Mouse (Mus musculus) urinary bladder, postnatal 14 days (tissue): ENCODE data around the gene Gm9508.
"Not testable (repeated sequence)": the region's sequence is repeated elsewhere in the genome, so short reads cannot be mapped to it uniquely, and the experiment has no call there.

Source experiments
- DNase-seq: peaks from one replicate; pipeline ENCODE4 v3.0.0; 2021; ENCODE audit warnings: low spot score

The Gm9508 gene

DNA sequence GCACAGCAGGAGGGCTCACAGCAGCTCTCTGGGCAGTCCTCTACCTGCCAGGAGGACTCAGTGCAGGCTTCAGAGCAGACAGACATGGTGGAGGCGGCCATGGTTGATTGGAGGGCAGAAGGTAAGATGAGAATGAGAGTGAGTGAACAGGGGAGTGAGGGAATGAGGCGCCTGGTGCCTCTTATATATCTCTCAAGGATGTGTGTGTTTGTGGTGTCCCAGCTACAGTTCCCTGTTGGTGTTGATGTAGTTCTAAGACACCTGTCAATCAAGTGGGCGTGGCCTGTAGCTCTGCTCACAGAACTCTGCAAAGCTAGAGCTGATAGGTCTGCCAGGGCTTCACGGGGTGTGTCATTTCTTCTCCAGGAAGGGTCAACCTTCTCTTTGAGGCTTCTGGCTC is at the start of gene Gm9508:
Gene Gm9508, minus strand, starts transcription at position 101 of the 400 bp plus-strand sequence.
- DNase-seq = no peak

DNA sequence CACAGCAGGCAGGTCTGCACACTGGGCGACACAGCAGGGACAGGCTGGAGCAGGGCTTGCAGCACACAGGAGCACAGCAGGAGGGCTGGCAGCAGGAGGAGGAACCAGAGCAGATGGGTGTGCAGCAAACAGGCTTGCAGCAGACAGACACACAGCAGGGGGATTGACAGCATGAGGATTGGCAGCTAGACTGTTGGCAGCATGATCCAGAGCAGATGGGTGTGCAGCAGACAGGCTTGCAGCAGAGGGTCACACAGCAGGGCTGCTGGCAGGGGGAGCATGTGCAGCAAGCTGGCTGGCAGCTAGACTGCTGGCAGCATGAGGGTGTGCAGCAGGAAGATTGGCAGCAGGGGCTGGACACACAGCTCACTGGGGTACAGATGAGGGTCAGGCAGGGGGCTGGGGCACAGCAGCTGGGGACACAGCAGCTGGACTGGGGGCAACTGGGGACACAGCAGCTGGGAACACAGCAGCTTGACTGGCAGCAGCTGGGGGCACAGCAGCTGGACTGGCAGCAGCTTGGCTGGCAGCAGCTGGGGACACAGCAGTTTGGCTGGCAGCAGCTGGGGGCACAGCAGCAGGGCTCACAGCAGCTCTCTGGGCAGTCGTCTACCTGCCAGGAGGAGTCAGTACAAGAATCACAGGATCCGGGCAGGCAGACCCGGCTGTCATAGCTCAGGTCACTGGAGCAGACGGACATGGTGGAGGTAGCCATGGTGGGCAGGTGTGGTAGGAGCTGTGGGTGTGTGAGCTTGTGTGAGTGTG is 45.1 kb upstream of the Gm9508 start, which contains the start of gene Gm18596:
Gene Gm18596, minus strand, starts transcription at position 715 of the 765 bp plus-strand sequence.
- DNase-seq = not testable (repeated sequence)

DNA sequence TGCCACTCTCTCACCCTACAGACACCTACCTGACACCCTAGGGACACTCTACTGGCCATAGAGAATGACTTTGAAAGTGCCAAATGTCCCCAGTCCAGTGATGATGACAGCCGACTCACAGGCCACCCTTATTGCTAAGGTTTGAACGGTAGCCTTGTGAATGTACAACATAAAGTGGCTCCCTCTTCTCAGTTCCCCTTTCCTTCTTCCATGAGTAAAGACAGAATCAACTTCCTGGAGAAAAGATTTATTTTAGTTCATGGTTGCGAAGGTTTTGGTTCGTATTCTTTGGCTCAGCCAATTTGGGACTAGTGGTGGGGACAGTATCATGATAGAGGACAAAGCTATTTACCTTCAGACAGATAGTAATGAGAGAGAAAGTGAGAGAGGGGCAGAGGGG is 41.9 kb upstream of the Gm9508 start:
- no peak for DNase-seq

DNA sequence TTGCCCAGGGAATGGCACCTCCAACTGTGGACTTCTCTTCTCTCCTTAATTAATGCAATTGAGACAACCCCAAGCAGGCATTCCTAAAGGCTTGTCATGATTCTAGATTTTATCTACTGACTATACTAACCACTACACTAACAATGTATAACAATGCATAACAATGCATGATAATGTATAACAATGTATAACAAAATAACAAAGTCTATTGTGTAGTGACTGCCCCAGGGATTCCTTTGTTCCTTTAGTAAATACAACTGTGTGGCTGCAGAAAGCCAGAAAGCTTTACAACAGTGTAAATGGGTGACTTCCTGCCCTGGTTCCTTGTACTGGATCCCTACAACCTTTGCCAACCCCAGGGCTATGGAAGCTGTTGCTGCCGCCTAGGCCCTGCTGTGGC is 38.9 kb upstream of the Gm9508 start:
- DNase-seq = no peak

DNA sequence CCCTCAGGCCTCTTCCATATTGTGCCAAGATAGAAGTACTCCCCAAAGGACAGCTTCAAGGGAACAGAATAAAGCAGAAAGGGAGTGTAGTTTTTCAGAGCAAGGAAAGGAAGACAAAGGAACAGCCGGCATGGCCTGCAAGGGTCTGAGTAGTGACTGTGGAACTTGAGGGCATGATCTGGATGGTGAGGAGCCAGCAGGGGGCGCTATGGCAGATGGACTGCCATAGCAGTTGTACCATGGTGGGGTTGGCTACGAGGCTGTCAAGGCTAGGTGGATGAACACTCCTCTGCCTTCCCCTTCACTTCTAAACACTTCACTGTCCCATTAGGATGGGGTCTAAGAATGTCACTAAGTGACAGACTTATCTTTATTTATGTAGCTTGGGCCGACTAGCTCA is 32.2 kb upstream of the Gm9508 start:
- DNase-seq = no peak

DNA sequence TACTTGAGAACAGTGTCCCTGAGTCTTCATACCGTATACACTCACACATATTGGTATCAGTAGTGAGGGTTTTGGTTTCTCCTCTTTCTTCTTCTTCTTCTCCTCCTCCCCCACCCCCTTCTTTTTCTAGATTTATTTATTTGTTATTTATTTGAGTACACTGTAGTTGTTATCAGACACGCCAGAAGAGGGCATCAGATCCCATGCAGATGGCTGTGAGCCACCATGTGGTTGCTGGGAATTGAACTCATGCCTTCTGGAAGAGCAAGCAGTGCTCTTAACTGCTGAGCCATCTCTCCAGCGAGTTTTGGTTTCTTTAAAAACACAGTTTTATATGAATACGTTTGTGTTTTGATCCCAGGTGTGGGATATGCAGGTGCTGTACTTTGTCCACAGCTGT is 31.2 kb upstream of the Gm9508 start:
- no peak for DNase-seq

DNA sequence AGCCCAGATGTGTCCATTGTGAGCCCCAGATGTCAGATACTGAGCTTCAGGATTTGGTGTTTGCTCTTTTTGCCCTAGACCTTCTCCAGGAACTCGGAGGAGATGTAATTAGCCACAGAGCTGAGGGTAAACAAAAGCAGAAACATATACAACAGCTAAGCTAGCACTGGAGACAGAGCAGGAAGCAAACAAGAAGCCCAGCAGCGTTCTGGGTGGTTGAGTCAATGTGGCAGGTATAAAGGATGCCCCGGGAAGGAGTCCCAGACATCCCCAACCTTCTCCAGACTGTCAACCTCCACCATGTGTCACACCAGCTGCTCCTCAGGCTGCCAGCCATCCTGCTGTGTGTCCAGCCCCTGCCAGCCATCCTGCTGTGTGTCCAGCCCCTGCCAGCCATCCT is 29.2 kb upstream of the Gm9508 start, which contains the start of gene Gm10100:
Gene Gm10100, plus strand, starts transcription at position 301 of the 400 bp plus-strand sequence.
- no peak for DNase-seq

DNA sequence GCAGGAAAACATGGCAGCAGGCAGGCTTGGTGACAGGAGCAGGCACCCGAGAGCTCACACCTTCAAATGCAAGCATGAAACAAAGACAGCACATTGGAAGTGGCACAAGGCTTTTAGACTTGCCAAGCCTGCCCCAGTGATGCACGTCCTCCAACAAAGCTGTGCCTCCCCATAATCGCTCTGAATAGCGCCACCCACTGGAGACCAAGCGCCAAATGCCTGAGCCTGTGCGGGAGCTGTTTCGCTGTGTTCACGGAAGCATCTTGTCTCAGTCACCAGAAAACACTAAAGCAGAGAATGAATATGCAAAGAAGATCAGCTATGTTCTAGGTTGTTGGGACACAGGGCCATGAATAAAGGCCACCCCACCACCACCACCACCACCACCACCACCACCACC is 27.8 kb upstream of the Gm9508 start:
- no peak for DNase-seq

DNA sequence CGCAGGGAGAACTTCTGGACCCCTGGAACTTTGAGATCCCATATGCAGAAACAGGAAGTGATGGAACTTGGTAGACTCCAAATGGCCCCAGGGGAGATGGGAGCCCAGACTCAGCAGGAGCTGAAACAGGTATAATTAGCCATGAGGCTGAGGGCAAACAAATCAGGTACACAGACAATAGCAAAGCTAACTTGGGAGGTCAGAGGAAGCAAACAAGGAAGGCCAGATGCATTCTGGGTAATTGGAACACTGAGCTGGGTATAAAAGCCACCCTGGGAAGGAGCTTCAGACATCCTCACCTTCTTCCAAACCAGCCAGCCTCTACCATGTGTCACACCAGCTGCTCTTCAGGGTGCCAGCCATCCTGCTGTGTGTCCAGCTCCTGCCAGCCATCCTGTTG is 23.3 kb upstream of the Gm9508 start, which contains the start of gene Krtap12-1:
Gene Krtap12-1, plus strand, starts transcription at position 301 of the 400 bp plus-strand sequence.
- DNase-seq = not testable (repeated sequence)

DNA sequence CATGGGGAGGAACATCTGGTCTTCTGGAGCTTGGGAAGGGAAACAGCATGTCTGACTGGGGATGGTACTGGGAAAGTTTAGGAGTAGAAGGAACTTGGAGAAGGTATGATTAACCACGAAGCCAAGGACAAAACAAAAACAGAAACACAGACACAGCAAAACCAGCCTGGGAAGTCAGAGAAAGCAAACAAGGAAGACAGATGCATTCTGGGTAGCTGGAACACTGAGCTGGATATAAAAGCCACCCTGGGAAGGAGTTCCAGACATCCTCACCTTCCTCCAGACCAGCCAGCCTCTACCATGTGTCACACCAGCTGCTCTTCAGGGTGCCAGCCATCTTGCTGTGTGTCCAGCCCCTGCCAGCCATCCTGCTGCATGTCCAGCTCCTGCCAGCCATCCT is 18.5 kb upstream of the Gm9508 start, which contains the start of gene Gm10142:
Gene Gm10142, plus strand, starts transcription at position 301 of the 400 bp plus-strand sequence.
- DNase-seq = no peak

DNA sequence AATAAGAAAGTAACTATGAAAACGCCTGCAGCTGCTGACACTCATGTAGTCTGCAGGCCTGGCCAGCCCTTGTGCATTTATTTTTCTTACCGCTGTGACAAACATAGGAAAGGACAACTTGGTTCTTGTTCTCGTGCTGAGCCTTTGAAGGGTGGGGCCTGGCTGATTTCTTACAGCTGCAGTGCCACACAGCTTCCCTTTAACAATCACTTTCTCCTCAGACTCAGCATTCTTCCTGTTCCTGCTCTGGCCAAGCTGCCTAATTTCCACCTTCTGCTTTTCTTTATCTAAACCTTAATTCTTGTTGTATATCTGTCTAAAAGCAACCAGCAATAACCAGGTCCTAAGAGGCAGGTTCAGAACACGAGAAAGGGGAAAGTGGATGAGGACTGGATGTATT is 16.7 kb upstream of the Gm9508 start:
- no peak for DNase-seq

DNA sequence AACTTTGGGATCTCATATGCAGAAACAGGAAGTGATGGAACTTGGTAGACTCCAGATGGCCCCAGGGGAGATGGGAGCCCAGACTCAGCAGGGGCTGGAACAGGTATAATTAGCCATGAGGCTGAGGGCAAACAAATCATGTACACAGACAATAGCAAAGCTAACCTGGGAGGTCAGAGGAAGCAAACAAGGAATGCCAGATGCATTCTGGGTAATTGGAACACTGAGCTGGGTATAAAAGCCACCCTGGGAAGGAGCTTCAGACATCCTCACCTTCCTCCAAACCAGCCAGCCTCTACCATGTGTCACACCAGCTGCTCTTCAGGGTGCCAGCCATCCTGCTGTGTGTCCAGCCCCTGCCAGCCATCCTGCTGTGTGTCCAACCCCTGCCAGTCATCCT is 14.1 kb upstream of the Gm9508 start, which contains the start of gene Gm10024:
Gene Gm10024, plus strand, starts transcription at position 301 of the 400 bp plus-strand sequence.
- DNase-seq = not testable (repeated sequence)

DNA sequence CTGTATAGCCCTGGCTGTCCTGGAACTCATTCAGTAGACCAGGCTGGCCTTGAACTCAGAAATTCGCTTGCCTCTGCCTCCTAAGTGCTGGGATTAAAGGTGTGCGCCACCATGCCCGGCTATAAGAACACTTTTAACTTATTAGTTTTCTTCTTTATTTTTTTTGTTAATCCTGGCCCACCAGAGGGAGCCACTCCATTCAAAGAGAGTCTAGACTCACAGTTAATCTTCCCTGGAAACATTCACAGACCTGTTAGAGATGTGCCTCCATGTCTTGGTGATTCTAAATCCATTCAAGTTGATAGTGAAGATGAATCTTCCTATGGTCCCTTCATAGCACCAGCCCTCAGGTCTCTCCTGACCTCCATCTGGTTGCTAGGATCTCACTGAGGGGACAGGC is 12.8 kb upstream of the Gm9508 start:
- DNase-seq = no peak

DNA sequence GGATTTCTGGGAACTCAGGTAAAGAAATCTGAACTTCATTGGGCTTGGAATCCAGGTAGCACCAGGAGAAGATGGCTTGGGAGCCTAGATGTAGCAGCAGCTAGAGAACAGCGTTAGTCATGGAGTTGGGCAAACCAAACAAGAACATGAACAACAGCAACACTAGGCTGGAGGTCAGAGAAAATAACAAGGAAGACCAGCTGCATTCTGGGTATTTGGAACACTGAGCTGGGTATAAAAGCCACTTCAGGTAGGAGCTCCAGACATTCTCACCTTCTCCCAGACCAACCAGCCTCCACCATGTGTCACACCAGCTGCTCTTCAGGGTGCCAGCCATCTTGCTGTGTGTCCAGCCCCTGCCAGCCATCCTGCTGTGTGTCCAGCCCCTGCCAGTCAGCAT is 9.3 kb upstream of the Gm9508 start, which contains the start of gene Gm10272:
Gene Gm10272, plus strand, starts transcription at position 301 of the 400 bp plus-strand sequence.
- no peak for DNase-seq

DNA sequence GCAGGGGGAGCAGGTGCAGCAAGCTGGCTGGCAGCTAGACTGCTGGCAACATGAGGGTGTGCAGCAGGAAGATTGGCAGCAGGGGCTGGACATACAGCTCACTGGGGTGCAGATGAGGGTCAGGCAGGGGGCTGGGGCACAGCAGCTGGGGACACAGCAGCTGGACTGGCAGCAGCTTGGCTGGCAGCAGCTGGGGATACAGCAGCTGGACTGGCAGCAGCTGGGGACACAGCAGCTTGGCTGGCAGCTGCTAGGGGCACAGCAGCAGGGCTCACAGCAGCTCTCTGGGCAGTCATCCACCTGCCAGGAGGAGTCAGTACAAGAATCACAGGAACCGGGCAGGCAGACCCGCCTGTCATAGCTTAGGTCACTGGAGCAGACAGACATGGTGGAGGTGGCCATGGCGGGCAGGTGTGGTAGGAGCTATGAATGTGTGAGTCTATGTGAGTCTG is 6.7 kb downstream of the Gm9508 start, which contains the start of gene Gm19402:
Gene Gm19402, minus strand, starts transcription at position 402 of the 452 bp plus-strand sequence.
- DNase-seq = not testable (repeated sequence)

DNA sequence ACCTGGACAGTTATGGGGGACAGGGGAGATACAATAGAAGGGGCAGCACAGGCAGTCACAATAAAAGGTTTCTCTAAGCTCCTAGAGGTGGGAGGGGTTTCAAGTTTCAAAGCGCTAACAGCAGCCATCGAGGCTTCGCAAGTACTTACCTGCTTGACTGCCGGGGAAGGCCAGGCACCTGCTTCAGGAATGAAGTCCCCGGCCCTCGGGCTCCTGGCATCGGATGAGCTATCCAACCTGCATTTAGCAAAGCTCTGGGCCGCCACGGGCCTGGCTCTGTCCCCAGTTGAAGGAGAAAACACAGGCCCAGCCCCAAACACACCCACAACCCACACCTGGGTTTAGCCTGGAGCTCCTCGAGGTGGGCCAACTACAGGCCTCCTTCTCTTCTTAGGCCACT is 10.0 kb downstream of the Gm9508 start:
- no peak for DNase-seq

DNA sequence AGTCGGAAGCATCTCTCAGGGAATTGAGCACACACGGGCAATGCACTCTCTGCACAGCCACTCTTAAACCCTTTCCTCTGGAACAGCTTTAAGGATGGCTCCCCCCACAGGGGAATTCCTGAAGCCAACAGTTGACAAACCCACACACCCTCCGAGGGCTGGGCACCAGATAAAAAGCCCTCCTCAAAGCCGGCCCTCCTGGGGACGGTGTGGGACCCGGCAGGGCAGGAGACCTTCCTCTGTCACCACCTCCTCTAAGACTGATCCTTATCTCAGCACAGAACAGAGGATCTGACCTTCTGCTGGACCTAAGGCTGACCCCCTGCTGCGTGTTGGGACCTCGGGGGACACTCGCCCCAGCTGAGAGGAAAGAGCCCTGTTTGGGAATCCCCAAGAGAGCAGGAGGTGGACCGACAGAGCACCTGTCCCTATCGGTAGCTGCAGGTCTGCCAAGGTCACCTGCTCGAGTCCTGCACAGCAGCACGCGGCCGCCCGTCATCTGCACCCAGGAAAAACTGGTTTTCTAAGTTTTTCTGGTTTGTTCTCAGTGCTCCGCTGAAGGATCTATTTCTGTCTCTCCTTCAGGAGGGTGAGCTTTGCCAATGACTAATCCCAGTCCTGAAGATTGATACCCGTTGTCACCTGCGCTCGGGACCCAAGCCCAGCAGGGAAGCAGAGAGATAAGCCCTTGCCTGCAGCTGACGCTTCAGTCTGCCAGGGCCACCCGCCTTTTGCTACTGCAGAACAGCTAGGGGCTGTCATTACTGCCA is 11.0 kb downstream of the Gm9508 start, which contains the start of gene Tspear:
Gene Tspear, plus strand, starts transcription at position 675 of the 770 bp plus-strand sequence.
- peak; percentile 70 for DNase-seq

DNA sequence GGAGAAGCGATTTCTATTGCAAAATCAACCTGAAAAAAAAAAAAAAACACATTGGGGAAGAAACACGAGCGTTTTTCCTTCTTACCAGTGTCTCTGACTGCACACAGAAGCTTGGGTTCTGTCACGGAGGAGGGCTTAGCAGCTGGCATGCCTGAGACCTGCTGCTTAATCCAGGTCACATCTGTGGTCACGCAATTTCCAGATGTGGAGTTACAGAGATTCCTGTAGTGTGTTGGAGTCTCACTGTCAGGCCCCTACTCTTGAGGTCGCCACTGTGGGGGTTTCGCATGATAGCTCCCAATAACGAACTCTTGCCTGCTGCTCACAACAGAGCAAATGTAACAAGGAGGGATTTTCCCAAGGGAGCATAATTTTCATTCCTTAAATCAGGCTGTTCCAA is 12.9 kb downstream of the Gm9508 start:
- DNase-seq = no peak

DNA sequence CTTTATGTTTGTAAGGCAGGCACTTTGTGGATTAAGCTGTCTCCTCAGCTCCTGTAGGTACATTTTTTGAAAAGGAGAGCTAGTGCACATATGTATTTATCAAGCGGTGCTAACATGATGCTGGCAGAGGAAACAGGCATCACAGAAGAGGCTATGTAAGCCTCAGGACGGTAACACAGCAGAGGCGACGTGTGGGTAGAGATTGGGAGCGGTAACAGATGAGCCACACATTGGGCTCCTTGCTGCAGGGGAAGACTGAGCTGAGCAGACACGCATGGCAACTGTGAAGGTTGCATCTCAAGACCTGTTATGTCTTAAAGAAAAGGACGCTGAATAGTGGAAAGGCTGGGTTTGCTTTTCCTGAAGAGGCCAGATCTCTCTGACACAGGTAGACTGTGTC is 14.0 kb downstream of the Gm9508 start:
- DNase-seq = no peak

DNA sequence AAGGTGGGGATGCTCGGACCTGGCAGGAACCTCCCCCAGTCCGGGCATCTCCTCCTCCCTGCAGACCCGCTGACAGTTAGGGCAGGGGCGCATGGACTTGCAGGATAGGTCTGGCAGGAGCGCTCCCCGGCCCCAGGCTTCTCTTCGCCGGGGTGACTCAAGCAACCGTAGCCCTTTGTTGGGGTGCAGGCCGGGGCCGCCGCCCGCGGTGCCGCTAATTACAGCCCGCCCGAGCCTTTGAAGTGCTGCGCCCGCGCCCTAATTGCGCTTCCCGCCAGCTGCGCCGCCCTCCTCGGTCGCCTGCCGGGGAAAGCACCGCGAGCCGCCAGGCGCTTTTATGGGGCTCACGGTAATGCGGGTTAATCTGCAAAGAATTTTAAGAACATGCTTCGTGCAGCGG is 19.5 kb downstream of the Gm9508 start:
- DNase-seq = no peak

DNA sequence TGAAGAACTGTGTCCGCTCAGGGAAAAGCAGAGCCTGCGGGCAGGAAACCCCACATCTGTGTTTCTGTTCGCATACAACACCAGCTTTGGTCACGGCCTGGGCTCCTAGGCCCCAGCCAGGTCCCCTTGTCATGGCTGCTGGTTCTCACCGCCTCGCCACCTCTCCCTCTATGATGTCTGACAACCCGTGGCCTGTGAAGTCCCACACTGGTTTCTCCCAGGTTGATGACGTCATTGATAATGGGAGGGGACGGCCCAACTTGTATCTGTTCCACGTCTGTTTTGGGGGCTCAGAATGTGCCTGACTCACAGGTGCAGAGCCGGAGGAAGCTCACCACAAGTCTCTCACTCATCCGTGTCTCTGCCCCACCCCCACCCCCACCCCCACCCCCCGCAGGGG is 23.3 kb downstream of the Gm9508 start:
- DNase-seq = no peak

DNA sequence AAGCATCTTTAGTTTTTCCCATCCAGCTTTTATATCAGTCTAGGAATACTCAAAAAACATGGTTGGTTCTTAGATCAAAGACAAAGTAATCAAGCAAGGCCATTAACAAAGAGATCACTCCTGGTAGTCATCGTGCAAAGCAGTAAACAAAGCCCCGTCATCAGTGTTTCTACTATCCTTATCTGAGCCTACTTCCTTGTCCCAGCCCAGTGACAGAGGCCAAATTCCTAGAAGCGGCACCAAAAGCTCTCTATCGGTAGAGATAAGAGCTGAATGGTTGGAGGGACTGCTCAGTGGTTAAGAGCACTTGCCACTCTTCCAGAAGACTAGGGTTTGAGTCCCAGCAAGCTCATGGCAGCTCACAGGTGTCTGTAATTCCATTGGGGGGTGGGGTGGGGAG is 25.5 kb downstream of the Gm9508 start:
- no peak for DNase-seq

DNA sequence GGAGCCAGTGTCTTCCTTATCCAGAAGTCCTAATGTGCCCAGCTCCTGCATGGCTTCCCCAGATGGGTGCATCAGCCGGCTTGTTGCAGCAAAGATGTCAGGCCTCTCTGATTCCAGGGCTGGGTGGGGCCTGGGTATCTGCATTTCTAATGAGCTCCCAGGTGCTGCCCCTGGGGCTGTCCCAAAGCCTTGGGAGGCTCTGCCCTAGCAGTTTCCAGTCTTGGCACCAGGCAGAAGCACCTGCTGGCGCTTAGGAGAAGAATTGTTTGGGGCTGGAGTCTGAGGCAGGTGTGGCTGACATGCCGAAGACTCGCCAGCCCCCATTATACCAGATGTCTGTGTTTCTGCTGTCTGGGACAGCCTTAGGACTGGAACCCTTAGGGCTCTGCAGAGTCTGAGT is 26.3 kb downstream of the Gm9508 start:
- DNase-seq = no peak
